Mouse (Mus musculus) brain, embryonic 14.5 days (tissue): ENCODE data around the gene Cd59a.
"Not testable (repeated sequence)": the region's sequence is repeated elsewhere in the genome, so short reads cannot be mapped to it uniquely, and the experiment has no call there.

ENCODE experiments used
- CTCF ChIP-seq: fragments of 200-500 bp; IDR thresholded peaks from 2 replicates; pipeline ENCODE4 v1.5.1; 2012; ENCODE audit warnings: inconsistent platforms, mild to moderate bottlenecking, moderate library complexity, borderline replicate concordance; ENCODE audit not compliant: insufficient read depth, insufficient read length; ENCODE audit errors: extremely low read depth
- POLR2A ChIP-seq: fragments of 200-500 bp; IDR thresholded peaks from 2 replicates; pipeline ENCODE4 v1.6.1; 2012; ENCODE audit warnings: mild to moderate bottlenecking, inconsistent platforms, borderline replicate concordance; ENCODE audit not compliant: poor library complexity, insufficient read depth, insufficient read length, severe bottlenecking; ENCODE audit errors: extremely low read depth

GRCm38 (mm10) chr2:104117173-104117572, 21.6 kb downstream of the Cd59a start:
- TF ChIP-seq POLR2A, CTCF: not testable (repeated sequence)
